Mouse (Mus musculus): Measurements from ENCODE around the gene Gpr39. TPM values are rescaled to one million over a fixed set of nuclear protein-coding genes. Genes with fewer than 3 reads are reported as not detected.
"Not testable (repeated sequence)": the region's sequence is repeated elsewhere in the genome, so short reads cannot be mapped to it uniquely, and the experiment has no call there.

Gene Gpr39
- polyA plus RNA-seq (2012; ENCODE audit: insufficient read depth, insufficient read length, missing spikeins), result not detected in 2 replicates

GRCm38 (mm10) chr1:125676790-125677273 lies at the start of gene Gpr39:
Gpr39 (plus strand) TSS chr1:125676995.
- Histone ChIP-seq H3K27ac (ENCODE audit: insufficient read depth, low read depth, low read length) (no peak within 1 kb of the TSS), H3K4me1 (ENCODE audit: control insufficient read depth, insufficient read depth, low read length) (no peaks in the 10 kb centered on the region), H3K4me3 (ENCODE audit: insufficient read depth, low read length) (no peak within 1 kb of the TSS)
- TF ChIP-seq CTCF (IDR thresholded peaks at IDR 0.05; ENCODE audit: low read depth, low read length) (no peak), POLR2A (IDR thresholded peaks at IDR 0.05; ENCODE audit: borderline replicate concordance, low read depth, low read length) (no peak)

GRCm38 (mm10) chr1:125639501-125640253 lies 37.1 kb upstream of the Gpr39 start:
- Histone ChIP-seq H3K4me3 (ENCODE audit: insufficient read depth, low read length) (no peak overlapping the region), H3K4me1 (ENCODE audit: control insufficient read depth, insufficient read depth, low read length) (no peaks in the 10 kb centered on the region), H3K27ac (ENCODE audit: insufficient read depth, low read depth, low read length) (no peak overlapping the region)
- TF ChIP-seq POLR2A (IDR thresholded peaks at IDR 0.05; ENCODE audit: borderline replicate concordance, low read depth, low read length) (no peak), CTCF (IDR thresholded peaks at IDR 0.05; ENCODE audit: low read depth, low read length) (no peak)

GRCm38 (mm10) chr1:125643643-125644042 lies 33.2 kb upstream of the Gpr39 start:
- Histone ChIP-seq H3K4me1 (ENCODE audit: control insufficient read depth, insufficient read depth, low read length) (no peaks in the 10 kb centered on the region), H3K27ac (ENCODE audit: insufficient read depth, low read depth, low read length) (no peak overlapping the region), H3K4me3 (ENCODE audit: insufficient read depth, low read length) (no peak overlapping the region)
- TF ChIP-seq POLR2A (IDR thresholded peaks at IDR 0.05; ENCODE audit: borderline replicate concordance, low read depth, low read length) (no peak), CTCF (IDR thresholded peaks at IDR 0.05; ENCODE audit: low read depth, low read length) (no peak)

- H3K27ac ChIP-seq (ENCODE audit: insufficient read depth, low read depth, low read length); H3K4me1 ChIP-seq (ENCODE audit: control insufficient read depth, insufficient read depth, low read length): not testable (repeated sequence)
Measured at GRCm38 (mm10) chr1:125646816-125647215, 30.0 kb upstream of the Gpr39 start.

GRCm38 (mm10) chr1:125648011-125648410 lies 28.8 kb upstream of the Gpr39 start:
- Histone ChIP-seq H3K4me1 (ENCODE audit: control insufficient read depth, insufficient read depth, low read length) (no peaks in the 10 kb centered on the region), H3K27ac (ENCODE audit: insufficient read depth, low read depth, low read length) (no peak overlapping the region), H3K4me3 (ENCODE audit: insufficient read depth, low read length) (no peak overlapping the region)
- TF ChIP-seq CTCF (IDR thresholded peaks at IDR 0.05; ENCODE audit: low read depth, low read length) (no peak), POLR2A (IDR thresholded peaks at IDR 0.05; ENCODE audit: borderline replicate concordance, low read depth, low read length) (no peak)

More at GRCm38 (mm10) chr1:125646816-125647215, 30.0 kb upstream of the Gpr39 start:
- H3K4me3 ChIP-seq (ENCODE audit: insufficient read depth, low read length), result not testable (repeated sequence)

GRCm38 (mm10) chr1:125649056-125649455 lies 27.7 kb upstream of the Gpr39 start:
- H3K4me3 ChIP-seq (ENCODE audit: insufficient read depth, low read length), result no peak overlapping the region
- no peak for TF ChIP-seq CTCF (IDR thresholded peaks at IDR 0.05; ENCODE audit: low read depth, low read length)
- TF ChIP-seq POLR2A (IDR thresholded peaks at IDR 0.05; ENCODE audit: borderline replicate concordance, low read depth, low read length), result no peak
- no peak overlapping the region for H3K27ac ChIP-seq (ENCODE audit: insufficient read depth, low read depth, low read length)
- no peaks in the 10 kb centered on the region for H3K4me1 ChIP-seq (ENCODE audit: control insufficient read depth, insufficient read depth, low read length)

- Histone ChIP-seq H3K27ac (ENCODE audit: insufficient read depth, low read depth, low read length) (no peak overlapping the region), H3K4me3 (ENCODE audit: insufficient read depth, low read length) (no peak overlapping the region), H3K4me1 (ENCODE audit: control insufficient read depth, insufficient read depth, low read length) (no peaks in the 10 kb centered on the region)
- TF ChIP-seq POLR2A (IDR thresholded peaks at IDR 0.05; ENCODE audit: borderline replicate concordance, low read depth, low read length) (no peak), CTCF (IDR thresholded peaks at IDR 0.05; ENCODE audit: low read depth, low read length) (no peak)
Measured at GRCm38 (mm10) chr1:125652836-125653594, 23.8 kb upstream of the Gpr39 start.

- no peaks in the 10 kb centered on the region for H3K4me1 ChIP-seq (ENCODE audit: control insufficient read depth, insufficient read depth, low read length)
- no peak overlapping the region for H3K27ac ChIP-seq (ENCODE audit: insufficient read depth, low read depth, low read length)
- no peak overlapping the region for H3K4me3 ChIP-seq (ENCODE audit: insufficient read depth, low read length)
- TF ChIP-seq POLR2A (IDR thresholded peaks at IDR 0.05; ENCODE audit: borderline replicate concordance, low read depth, low read length), result no peak
- TF ChIP-seq CTCF (IDR thresholded peaks at IDR 0.05; ENCODE audit: low read depth, low read length), result no peak
Measured at GRCm38 (mm10) chr1:125657416-125657815, 19.4 kb upstream of the Gpr39 start.

GRCm38 (mm10) chr1:125660151-125660550 lies 16.6 kb upstream of the Gpr39 start:
- Histone ChIP-seq H3K4me1 (ENCODE audit: control insufficient read depth, insufficient read depth, low read length) (no peaks in the 10 kb centered on the region), H3K4me3 (ENCODE audit: insufficient read depth, low read length) (no peak overlapping the region), H3K27ac (ENCODE audit: insufficient read depth, low read depth, low read length) (no peak overlapping the region)
- TF ChIP-seq CTCF (IDR thresholded peaks at IDR 0.05; ENCODE audit: low read depth, low read length), result no peak
- no peak for TF ChIP-seq POLR2A (IDR thresholded peaks at IDR 0.05; ENCODE audit: borderline replicate concordance, low read depth, low read length)

GRCm38 (mm10) chr1:125660901-125661300 lies 15.9 kb upstream of the Gpr39 start:
- H3K4me1 ChIP-seq (ENCODE audit: control insufficient read depth, insufficient read depth, low read length), result no peaks in the 10 kb centered on the region
- no peak overlapping the region for H3K27ac ChIP-seq (ENCODE audit: insufficient read depth, low read depth, low read length)
- TF ChIP-seq POLR2A (IDR thresholded peaks at IDR 0.05; ENCODE audit: borderline replicate concordance, low read depth, low read length), result no peak
- TF ChIP-seq CTCF (IDR thresholded peaks at IDR 0.05; ENCODE audit: low read depth, low read length), result no peak
- H3K4me3 ChIP-seq (ENCODE audit: insufficient read depth, low read length), result no peak overlapping the region

All from bone marrow macrophage, adult 2 months (primary cell).